Mouse (Mus musculus): Measurements from ENCODE around the gene Krtap6-5.
"Not testable (repeated sequence)": the region's sequence is repeated elsewhere in the genome, so short reads cannot be mapped to it uniquely, and the experiment has no call there.

Krtap6-5 gene

DNA sequence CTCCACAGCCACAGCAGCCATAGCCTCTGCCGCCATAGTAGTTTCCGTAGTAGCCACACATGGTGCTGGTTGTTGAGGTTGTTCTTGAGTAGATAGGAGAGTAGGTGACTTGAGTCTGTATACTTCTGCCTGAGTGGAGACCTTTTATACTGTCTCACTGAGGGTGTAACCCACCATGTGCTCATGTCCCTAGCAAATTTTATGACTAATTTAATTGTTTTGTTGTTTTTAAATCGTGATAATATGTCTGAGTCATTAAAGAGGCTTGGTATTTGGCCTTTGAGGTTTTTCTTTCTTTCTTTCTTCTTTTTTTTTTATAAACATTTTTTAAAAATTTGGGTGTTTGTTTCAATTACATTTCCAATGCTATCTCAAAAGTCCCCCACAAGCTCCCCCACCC, at the start of gene Krtap6-5:
Gene Krtap6-5, minus strand, starts transcription at position 101 of the 400 bp plus-strand sequence.
- DNase-seq, result no peak

- not testable (repeated sequence) for DNase-seq
These were observed 23.4 kb upstream of the Krtap6-5 start for GRCm38 (mm10) chr16:89071041-89071440.

DNA sequence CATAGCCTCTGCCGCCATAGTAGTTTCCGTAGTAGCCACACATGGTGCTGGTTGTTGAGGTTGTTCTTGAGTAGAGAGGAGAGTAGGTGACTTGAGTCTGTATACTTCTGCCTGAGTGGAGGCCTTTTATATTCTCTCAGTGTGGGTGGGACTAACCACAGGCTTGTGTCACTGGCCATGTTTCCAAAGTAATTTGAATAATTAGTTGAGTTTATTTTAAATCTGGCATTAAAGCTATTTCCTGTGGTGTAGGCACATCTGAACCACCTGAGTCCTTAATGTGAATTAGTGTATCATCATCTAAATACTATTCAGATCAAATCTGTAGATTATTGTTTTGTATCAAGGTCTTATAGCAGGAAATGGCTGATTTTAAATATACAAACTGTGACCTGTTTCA, 16.2 kb upstream of the Krtap6-5 start, which contains the start of gene 1110025L11Rik:
Gene 1110025L11Rik, minus strand, starts transcription at position 101 of the 400 bp plus-strand sequence.
- not testable (repeated sequence) for DNase-seq

GRCm38 (mm10) chr16:89041372-89041771, 6.3 kb downstream of the Krtap6-5 start, which contains the start of gene Gm10228:
Gene Gm10228, minus strand, starts transcription at chr16:89041472.
- DNase-seq, result not testable (repeated sequence)

DNA sequence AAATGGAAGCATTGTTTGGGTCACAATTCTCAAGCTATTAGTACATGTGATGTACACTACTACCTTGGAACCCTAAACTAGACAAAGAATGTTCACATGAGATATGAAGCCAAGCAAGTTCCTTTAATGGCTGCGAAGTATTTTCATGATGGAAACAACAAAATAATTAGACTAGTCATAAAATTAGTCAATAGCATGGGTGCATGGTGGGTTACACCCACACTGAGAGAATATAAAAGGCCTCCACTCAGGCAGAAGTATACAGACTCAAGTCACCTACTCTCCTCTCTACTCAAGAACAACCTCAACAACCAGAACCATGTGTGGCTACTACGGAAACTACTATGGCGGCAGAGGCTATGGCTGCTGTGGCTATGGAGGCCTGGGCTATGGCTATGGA, 16.3 kb downstream of the Krtap6-5 start, which contains the start of gene Krtap6-1:
Gene Krtap6-1, plus strand, starts transcription at position 301 of the 400 bp plus-strand sequence.
- DNase-seq, result not testable (repeated sequence)

- not testable (repeated sequence) for DNase-seq
These were observed 32.7 kb downstream of the Krtap6-5 start, which contains the start of gene Gm10229 for GRCm38 (mm10) chr16:89014984-89015383. Gene Gm10229, plus strand, starts transcription at chr16:89015284.

GRCm38 (mm10) chr16:89013973-89014372, 33.7 kb downstream of the Krtap6-5 start:
- DNase-seq, result no peak

DNA sequence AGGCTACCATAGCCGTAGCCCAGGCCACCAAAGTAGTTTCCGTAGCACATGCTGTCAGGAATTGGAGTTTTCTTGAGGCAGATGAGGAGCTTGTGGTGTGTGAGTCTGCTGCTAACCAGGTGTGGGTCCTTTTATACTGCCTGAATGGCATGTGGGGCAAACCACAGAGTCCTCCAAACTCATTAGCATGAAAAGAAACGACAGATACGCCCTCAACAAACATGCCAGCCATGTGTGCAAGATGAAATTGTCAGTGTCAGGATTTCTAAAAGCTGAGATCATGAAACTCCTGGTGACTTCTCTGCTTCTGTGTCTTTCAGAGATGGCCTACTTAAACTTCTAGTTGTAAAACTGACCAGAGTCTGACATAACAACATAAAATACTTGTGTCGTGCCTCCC, 37.0 kb downstream of the Krtap6-5 start, which contains the start of gene Krtap22-2:
Gene Krtap22-2, minus strand, starts transcription at position 101 of the 400 bp plus-strand sequence.
- no peak for DNase-seq

Data from thymus, adult 18-20 months (tissue).